Mouse (Mus musculus): ENCODE results near the gene Robo2. TPM values are rescaled to one million over a fixed set of nuclear protein-coding genes. Genes with fewer than 3 reads are reported as not detected.
"Not testable (repeated sequence)": the region's sequence is repeated elsewhere in the genome, so short reads cannot be mapped to it uniquely, and the experiment has no call there.

Gene Robo2
- total and polyA plus RNA-seq, 3 experiments: not detected

DNA sequence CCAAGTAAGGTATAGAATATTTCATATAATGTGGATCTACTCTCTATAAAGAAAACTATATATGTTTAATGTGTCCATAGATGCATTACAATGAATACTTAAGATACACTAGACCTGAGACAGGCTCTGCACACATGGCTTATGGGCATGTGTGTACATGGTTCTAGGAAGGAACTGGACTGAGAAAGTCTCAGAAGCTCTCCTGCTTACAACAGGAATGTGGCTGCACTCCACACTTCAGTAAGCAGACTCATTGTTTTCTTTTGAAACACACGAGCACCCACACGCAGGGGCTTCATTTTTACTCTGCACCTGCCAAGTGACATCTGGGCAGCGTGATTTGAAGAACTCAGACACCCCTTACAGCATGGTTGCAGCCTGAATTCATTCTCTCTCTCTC lies 364.4 kb downstream of the Robo2 start:
- Histone ChIP-seq H3K4me1 (ENCODE audit: control insufficient read depth in 1 of 2, insufficient read depth in 2 of 2, low read length in 2 of 2) (no peaks in the 10 kb centered on the region), H3K79me2 (ENCODE audit: control insufficient read depth, insufficient read depth, low read length, poor library complexity) (no peaks in the 10 kb centered on the region), H3K9ac (ENCODE audit: control insufficient read depth, low read depth, low read length, poor library complexity, severe bottlenecking) (no peak overlapping the region), H3K36me3 (ENCODE audit: control insufficient read depth in 1 of 2, insufficient read depth in 2 of 2, low read length in 2 of 2) (no peaks in the 10 kb centered on the region), H3K27me3 (ENCODE audit: control insufficient read depth in 1 of 2, insufficient read depth in 2 of 2, low read length in 2 of 2) (no peaks in the 10 kb centered on the region), H3K4me3 (ENCODE audit: control insufficient read depth in 1 of 2, insufficient read depth in 1 of 2, low read depth in 2 of 2, low read length in 2 of 2) (no peak overlapping the region), H3K27ac (ENCODE audit: control insufficient read depth, low read depth, low read length) (no peak overlapping the region), H3K9me3 (replicated peaks; ENCODE audit: insufficient read depth, low read length) (no peaks in the 10 kb centered on the region)
- DNase-seq (ENCODE audit: low read depth, low spot score): no peak
- no peak for TF ChIP-seq BHLHE40 (IDR thresholded peaks at IDR 0.05; ENCODE audit: borderline replicate concordance, low read depth, low read length)
- no peak for TF ChIP-seq EP300 (IDR thresholded peaks at IDR 0.05; ENCODE audit: low read depth in 1 of 2, low read length in 2 of 2)
- TF ChIP-seq TCF12 (IDR thresholded peaks at IDR 0.05; ENCODE audit: low read depth, low read length): no peak
- no peak for TF ChIP-seq CHD2 (IDR thresholded peaks at IDR 0.05; ENCODE audit: low read length)
- TF ChIP-seq USF1 (IDR thresholded peaks at IDR 0.05; ENCODE audit: low read depth, low read length): no peak
- TF ChIP-seq POLR2AphosphoS2 (IDR thresholded peaks at IDR 0.05; ENCODE audit: low read length): no peak
- TF ChIP-seq GABPA (IDR thresholded peaks at IDR 0.05; ENCODE audit: low read depth, low read length): no peak
- no peak for TF ChIP-seq E2F4 (IDR thresholded peaks at IDR 0.05; ENCODE audit: borderline replicate concordance, low read depth, low read length)
- no peak for TF ChIP-seq POLR2AphosphoS5 (IDR thresholded peaks at IDR 0.05; ENCODE audit: borderline replicate concordance, low read depth, low read length)
- no peak for TF ChIP-seq GATA1 (IDR thresholded peaks at IDR 0.05; ENCODE audit: low read depth, low read length)

DNA sequence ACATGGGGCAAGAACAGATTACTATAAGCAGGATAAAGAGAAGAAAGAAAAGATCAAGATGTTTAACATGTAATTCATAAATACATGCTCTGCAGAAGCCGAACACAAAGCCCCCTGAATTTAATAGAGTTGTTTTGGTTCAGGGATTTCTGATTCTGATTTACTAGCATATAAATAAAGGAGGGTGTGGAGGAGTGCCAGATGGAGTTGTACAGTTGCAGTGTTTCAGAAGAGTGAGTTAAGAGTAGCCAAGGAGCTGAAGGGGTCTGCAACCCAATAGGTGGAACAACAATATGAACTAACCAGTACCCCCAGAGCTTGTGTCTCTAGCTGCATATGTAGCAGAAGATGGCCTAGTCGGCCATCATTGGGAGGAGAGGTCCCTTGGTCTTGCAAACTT lies 370.8 kb downstream of the Robo2 start:
- not testable (repeated sequence) for H3K79me2 ChIP-seq (ENCODE audit: control insufficient read depth, insufficient read depth, low read length, poor library complexity); H3K27me3 ChIP-seq (ENCODE audit: control insufficient read depth in 1 of 2, insufficient read depth in 2 of 2, low read length in 2 of 2); H3K36me3 ChIP-seq (ENCODE audit: control insufficient read depth in 1 of 2, insufficient read depth in 2 of 2, low read length in 2 of 2); H3K4me3 ChIP-seq (ENCODE audit: control insufficient read depth in 1 of 2, insufficient read depth in 1 of 2, low read depth in 2 of 2, low read length in 2 of 2); DNase-seq (ENCODE audit: low read depth, low spot score); H3K4me1 ChIP-seq (ENCODE audit: control insufficient read depth in 1 of 2, insufficient read depth in 2 of 2, low read length in 2 of 2); H3K9me3 ChIP-seq (replicated peaks; ENCODE audit: insufficient read depth, low read length); H3K9ac ChIP-seq (ENCODE audit: control insufficient read depth, low read depth, low read length, poor library complexity, severe bottlenecking); H3K27ac ChIP-seq (ENCODE audit: control insufficient read depth, low read depth, low read length)

DNA sequence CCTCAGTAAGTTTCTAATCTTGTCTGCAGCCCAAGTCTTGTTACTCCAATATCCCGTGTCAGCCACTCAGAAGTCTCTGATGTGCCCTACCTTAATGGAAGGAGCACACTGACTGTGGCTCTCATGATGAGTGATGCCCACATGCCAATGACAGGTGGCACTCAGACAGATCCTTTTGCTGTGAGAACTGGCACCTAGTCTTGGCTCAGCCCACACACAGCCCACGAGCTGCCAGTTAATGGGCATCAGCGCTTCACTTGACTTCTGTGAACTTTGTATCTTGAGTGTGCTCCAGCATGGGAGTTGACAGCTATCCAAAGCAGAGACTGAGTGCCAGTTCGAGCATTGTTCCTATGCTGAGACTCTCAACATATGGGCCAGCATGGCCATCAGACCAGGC lies 383.8 kb downstream of the Robo2 start:
- Histone ChIP-seq H3K79me2 (ENCODE audit: control insufficient read depth, insufficient read depth, low read length, poor library complexity) (no peaks in the 10 kb centered on the region), H3K4me3 (ENCODE audit: control insufficient read depth in 1 of 2, insufficient read depth in 1 of 2, low read depth in 2 of 2, low read length in 2 of 2) (no peak overlapping the region), H3K27ac (ENCODE audit: control insufficient read depth, low read depth, low read length) (no peak overlapping the region), H3K9ac (ENCODE audit: control insufficient read depth, low read depth, low read length, poor library complexity, severe bottlenecking) (no peak overlapping the region), H3K4me1 (ENCODE audit: control insufficient read depth in 1 of 2, insufficient read depth in 2 of 2, low read length in 2 of 2) (no peaks in the 10 kb centered on the region), H3K36me3 (ENCODE audit: control insufficient read depth in 1 of 2, insufficient read depth in 2 of 2, low read length in 2 of 2) (no peaks in the 10 kb centered on the region), H3K9me3 (replicated peaks; ENCODE audit: insufficient read depth, low read length) (no peaks in the 10 kb centered on the region), H3K27me3 (ENCODE audit: control insufficient read depth in 1 of 2, insufficient read depth in 2 of 2, low read length in 2 of 2) (no peaks in the 10 kb centered on the region)
- TF ChIP-seq TBP (IDR thresholded peaks at IDR 0.05; ENCODE audit: low read depth, low read length): no peak
- TF ChIP-seq BHLHE40 (IDR thresholded peaks at IDR 0.05; ENCODE audit: borderline replicate concordance, low read depth, low read length): no peak
- TF ChIP-seq CHD1 (IDR thresholded peaks at IDR 0.05; ENCODE audit: low read depth, low read length): no peak
- no peak for TF ChIP-seq ETS1 (IDR thresholded peaks at IDR 0.05; ENCODE audit: low read depth, low read length)
- TF ChIP-seq POLR2AphosphoS2 (IDR thresholded peaks at IDR 0.05; ENCODE audit: low read length): no peak
- no peak for TF ChIP-seq MYB (IDR thresholded peaks at IDR 0.05; ENCODE audit: low read depth, low read length)
- TF ChIP-seq RAD21 (IDR thresholded peaks at IDR 0.05; ENCODE audit: low read depth, low read length): no peak
- no peak for TF ChIP-seq CTCF (IDR thresholded peaks at IDR 0.05 in 2 of 3, conservative IDR thresholded peaks at IDR 0.05 in 1 of 3; ENCODE audit: control insufficient read depth in 1 of 3, insufficient read depth in 1 of 3, low read depth in 2 of 3, low read length in 3 of 3, poor library complexity in 1 of 3, severe bottlenecking in 1 of 3)
- TF ChIP-seq ZNF384 (IDR thresholded peaks at IDR 0.05; ENCODE audit: low read depth, low read length): no peak
- TF ChIP-seq ELF1 (IDR thresholded peaks at IDR 0.05; ENCODE audit: low read depth, low read length): no peak
- TF ChIP-seq RCOR1 (IDR thresholded peaks at IDR 0.05; ENCODE audit: low read depth, low read length): no peak
- DNase-seq (ENCODE audit: low read depth, low spot score): no peak

All from MEL (cell line).